Mouse (Mus musculus) v-Abl transformed pro-B cells (cell line): Measurements from ENCODE around the gene Ndufs2.

Experiments
- in situ Hi-C, 2 experiments: fragments of 400-800 bp; cut with MboI; formaldehyde crosslinking; loops; one replicate each; pipeline ENCODE4 v1.15.1; 2025; ENCODE audit not compliant: unreplicated experiment in 2 of 2

Ndufs2 gene

GRCm38 (mm10) chr1:171250680-171251593 lies at the start of gene Ndufs2:
TSS of gene Ndufs2 (minus strand) at chr1:171251388.
- in situ Hi-C loops, result loop anchor here (5.0 to 25.0 kb wide), 4 partner anchors 134 to 614 kb away; partner anchors contain the start of gene Olfml2b (in 1 of the 2)

GRCm38 (mm10) chr1:171298226-171298625 lies 47.0 kb upstream of the Ndufs2 start:
- in situ Hi-C loops, result loop anchor here in 1 of 2 experiments (25.0 kb wide), 1 partner anchor 1761 kb away; the partner anchor contains the start of gene Nuf2

- in situ Hi-C loops, result loop anchor here in 1 of 2 experiments (25.0 kb wide), 1 partner anchor 1758 kb away; the partner anchor contains the start of gene Nuf2
Measured at GRCm38 (mm10) chr1:171295063-171295402, 43.8 kb upstream of the Ndufs2 start.

DNA sequence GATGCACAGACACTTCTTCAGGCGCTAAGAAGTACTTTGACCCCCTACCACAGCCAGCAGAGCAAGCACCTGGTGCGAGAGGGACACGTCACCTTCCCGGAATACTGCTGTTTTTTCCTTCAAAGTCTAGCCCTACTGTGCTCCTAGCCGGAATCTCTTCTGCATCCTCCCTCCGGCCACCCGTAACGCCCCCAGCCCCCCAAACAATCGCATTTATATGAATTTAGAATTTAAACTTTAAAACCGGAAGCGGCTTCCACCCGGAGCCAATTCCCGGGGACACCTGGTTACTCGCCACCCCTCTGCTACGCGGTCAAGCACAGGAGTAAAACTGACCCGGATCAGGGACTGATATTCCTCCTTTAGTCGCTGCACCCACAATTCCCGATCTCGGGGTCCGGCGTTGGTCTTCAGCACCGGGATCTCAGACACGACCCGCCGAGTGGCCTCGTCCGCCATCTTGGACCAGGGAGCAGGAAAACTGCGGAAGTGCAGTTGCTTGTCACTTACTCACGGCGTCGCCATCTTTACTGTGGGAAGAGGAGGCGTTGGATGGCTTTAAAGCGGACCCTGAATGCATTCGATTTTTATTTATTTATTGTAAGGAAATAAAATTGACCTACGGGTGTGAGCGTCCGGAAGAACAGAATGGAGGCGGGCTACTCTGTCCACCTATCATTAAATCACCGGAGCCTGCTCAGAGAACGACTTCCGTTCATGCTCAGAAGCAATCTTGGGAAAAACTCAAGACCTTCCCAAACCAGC lies 43.3 kb upstream of the Ndufs2 start, which contains the start of gene Ufc1:
TSS of gene Ufc1 (minus strand) at position 727 of the 765 bp plus-strand sequence.
- in situ Hi-C loops, result loop anchor here in 1 of 2 experiments (25.0 kb wide), 1 partner anchor 1757 kb away; the partner anchor contains the start of gene Nuf2

- in situ Hi-C loops, result loop anchor here in 1 of 2 experiments (25.0 kb wide), 1 partner anchor 1757 kb away; the partner anchor contains the start of gene Nuf2
Measured at GRCm38 (mm10) chr1:171293906-171294297, 42.7 kb upstream of the Ndufs2 start.

DNA sequence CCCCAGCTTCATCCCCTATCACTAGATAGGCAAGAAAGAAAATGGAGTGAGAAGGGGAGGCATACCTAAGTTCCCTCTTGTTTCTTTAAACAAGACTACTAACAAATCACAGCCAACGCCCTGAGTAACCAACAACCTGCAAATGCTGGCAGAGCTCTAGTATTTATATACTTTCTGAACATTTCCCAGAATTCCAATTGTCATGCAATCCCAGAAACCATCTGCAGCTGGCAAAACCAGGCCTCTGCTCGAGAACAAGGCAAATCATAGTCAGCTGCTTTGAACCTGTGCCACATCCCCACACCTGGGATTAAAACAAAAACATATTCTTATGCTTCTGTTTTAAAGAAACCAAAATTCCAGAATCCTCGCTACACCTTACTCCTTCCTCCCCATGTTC lies 42.2 kb upstream of the Ndufs2 start:
- in situ Hi-C loops, result loop anchor here in 1 of 2 experiments (25.0 kb wide), 1 partner anchor 1756 kb away; the partner anchor contains the start of gene Nuf2

GRCm38 (mm10) chr1:171288328-171288727 lies 37.1 kb upstream of the Ndufs2 start:
- in situ Hi-C loops, result loop anchor here in 1 of 2 experiments (25.0 kb wide), 1 partner anchor 1751 kb away; the partner anchor contains the start of gene Nuf2

- in situ Hi-C loops, result loop anchor here in 1 of 2 experiments (25.0 kb wide), 1 partner anchor 1750 kb away; the partner anchor contains the start of gene Nuf2
Measured at GRCm38 (mm10) chr1:171287136-171288081, 36.2 kb upstream of the Ndufs2 start, which contains the start of gene Usp21. TSS of gene Usp21 (minus strand) at chr1:171287991.

GRCm38 (mm10) chr1:171286517-171286916 lies 35.3 kb upstream of the Ndufs2 start:
- in situ Hi-C loops, result loop anchor here in 1 of 2 experiments (25.0 kb wide), 1 partner anchor 1749 kb away; the partner anchor contains the start of gene Nuf2

GRCm38 (mm10) chr1:171285096-171285892 lies 34.1 kb upstream of the Ndufs2 start:
- in situ Hi-C loops, result loop anchor here in 1 of 2 experiments (25.0 kb wide), 1 partner anchor 1748 kb away; the partner anchor contains the start of gene Nuf2

DNA sequence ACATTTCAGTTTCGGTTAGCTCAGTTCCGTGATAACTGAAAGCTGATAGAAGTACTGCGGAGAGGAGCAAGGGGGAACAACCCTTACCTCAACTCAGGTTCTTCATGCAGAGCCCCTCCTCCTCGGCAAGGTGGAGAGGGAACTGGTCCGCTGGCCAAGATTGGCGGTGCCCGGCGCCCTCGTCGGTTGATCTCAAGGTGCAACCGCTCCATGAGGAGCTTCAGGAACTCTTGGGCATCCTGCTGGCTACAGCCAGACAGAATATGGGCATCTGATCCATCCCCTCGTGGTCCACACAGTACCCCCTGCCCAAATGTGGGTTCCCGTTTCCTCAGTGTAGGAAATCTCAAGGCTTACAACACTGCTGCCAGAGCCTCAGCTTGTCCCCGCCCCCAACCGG lies 33.3 kb upstream of the Ndufs2 start:
- in situ Hi-C loops, result loop anchor here in 1 of 2 experiments (25.0 kb wide), 1 partner anchor 1747 kb away; the partner anchor contains the start of gene Nuf2

GRCm38 (mm10) chr1:171283188-171284160 lies 32.3 kb upstream of the Ndufs2 start:
- in situ Hi-C loops, result loop anchor here in 1 of 2 experiments (25.0 kb wide), 1 partner anchor 1746 kb away; the partner anchor contains the start of gene Nuf2

DNA sequence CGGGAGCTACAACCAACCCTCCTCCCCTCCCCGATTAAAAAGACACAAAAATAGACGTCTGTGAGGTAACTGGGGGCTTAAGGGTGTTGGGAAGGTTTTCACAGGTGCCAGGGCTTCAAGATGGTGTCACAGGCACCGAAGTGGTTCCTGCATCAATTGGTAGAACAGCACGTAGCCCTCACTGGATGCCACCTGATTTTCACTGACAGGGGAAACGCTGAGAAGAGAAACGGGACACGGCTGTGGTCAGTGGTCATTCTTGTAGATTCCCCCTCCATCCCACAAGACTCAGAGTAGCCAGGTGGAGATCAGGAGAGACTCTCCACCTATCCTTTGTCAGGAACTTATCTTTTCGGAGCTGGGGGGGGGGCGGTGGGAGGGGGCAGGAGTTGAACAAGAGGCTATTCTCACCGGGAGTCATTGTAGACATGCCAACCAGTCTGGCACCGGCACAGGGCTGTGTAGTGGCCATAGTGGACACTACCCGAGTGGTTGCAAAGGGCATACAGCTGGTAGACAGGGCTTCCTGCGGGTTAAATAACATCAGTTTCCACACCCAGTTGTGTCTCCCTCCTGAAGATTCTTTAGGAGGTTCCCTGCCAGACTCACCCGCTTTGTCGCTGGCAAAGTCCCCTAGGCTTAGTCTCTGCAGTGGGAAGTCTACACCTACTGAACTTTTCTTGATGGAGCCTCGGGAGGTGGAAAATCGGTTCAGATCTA lies 31.1 kb upstream of the Ndufs2 start:
- in situ Hi-C loops, result loop anchor here in 1 of 2 experiments (25.0 kb wide), 1 partner anchor 1745 kb away; the partner anchor contains the start of gene Nuf2

DNA sequence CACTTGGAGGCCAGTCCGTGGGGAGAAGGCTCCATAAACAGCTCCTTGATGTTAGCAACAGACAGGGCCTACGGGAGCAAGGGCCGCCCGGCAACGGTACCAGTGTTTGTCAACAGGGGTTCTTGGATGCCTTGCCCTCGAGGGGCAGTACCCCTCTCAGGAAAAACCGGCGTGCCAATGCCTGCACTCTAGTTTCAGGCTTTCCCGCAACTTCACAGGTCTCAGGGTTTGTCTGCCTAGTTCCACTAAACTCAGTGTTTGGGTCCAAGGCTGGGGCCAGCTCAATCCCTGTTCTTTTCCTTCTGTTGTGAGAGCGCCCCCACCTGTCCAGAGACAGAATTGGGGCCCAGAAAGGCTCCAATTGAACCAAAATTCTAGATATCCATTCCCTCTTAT lies 30.3 kb upstream of the Ndufs2 start:
- in situ Hi-C loops, result loop anchor here in 1 of 2 experiments (25.0 kb wide), 1 partner anchor 1744 kb away; the partner anchor contains the start of gene Nuf2

DNA sequence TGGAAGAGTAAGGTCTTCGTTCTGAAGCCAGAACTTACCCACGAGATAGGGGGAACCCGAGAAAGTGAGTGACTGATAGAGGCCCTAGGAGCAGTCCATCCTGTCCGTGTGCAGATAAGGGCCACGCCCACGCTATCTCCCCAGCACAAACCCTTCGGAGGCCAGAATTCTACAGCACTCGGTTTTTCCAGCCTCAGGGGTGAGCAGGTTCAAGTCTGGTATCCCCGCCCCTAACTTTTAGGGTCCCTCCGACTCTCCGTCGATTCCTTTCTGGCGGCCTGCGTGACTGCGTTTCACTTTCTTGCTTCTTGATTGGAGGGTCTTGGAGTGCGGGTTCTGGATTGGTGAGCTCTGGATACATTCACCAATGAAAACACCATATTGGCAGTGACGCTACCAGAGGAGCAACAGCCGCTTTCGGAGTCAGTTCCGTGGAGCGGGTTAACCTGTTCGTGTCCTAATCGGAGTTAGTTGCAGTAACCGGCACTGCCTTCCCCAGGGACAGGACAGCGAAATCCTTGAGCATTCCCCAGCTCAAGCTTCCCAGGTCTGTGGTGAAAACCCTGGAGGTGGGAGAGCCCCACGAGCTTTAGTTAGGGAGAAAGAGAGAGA lies 29.8 kb upstream of the Ndufs2 start, which contains the start of gene Ppox:
TSS of gene Ppox (minus strand) at position 271 of the 612 bp plus-strand sequence.
- in situ Hi-C loops, result loop anchor here in 1 of 2 experiments (25.0 kb wide), 1 partner anchor 1744 kb away; the partner anchor contains the start of gene Nuf2
